Mouse (Mus musculus) hindbrain, postnatal 0 days (tissue): Measurements from ENCODE around the gene Cnst. TPM values are rescaled to one million over a fixed set of nuclear protein-coding genes. Genes with fewer than 3 reads are reported as not detected.
A peak's percentile ranks its signal among the peaks of the same experiment; 100 is the strongest.

Experiments used
- ATAC-seq: fragments of 200-750 bp; cut with Nextera tagmentation; 2 replicates; pipeline ENCODE4 v1.8.0; 2017; ENCODE audit warnings: mild to moderate bottlenecking, moderate TSS enrichment, moderate library complexity
- DNase-seq: peaks from one replicate; pipeline ENCODE4 v3.0.0-alpha.2; 2015; ENCODE audit warnings: low spot score
- H3K27ac ChIP-seq: fragments of 300-500 bp; sonication (generic); 2 replicates; pipeline ENCODE4 v1.5.1; 2014; ENCODE audit warnings: mild to moderate bottlenecking
- H3K27me3 ChIP-seq: fragments of 300-500 bp; sonication (generic); 2 replicates; pipeline ENCODE4 v1.6.1; 2014; ENCODE audit warnings: low read length, mixed read lengths; ENCODE audit not compliant: insufficient read depth
- H3K36me3 ChIP-seq: fragments of 300-500 bp; sonication (generic); 2 replicates; pipeline ENCODE4 v1.6.1; 2014; ENCODE audit warnings: low read length, mixed read lengths; ENCODE audit not compliant: insufficient read depth
- H3K4me1 ChIP-seq: fragments of 300-500 bp; sonication (generic); 2 replicates; pipeline ENCODE4 v1.6.1; 2014; ENCODE audit warnings: antibody characterized with exemption, low read length, mixed read lengths; ENCODE audit not compliant: insufficient read depth
- H3K4me2 ChIP-seq: fragments of 300-500 bp; sonication (generic); 2 replicates; pipeline ENCODE4 v1.6.1; 2014; ENCODE audit warnings: low read depth, mild to moderate bottlenecking, low read length, moderate library complexity, mixed read lengths
- H3K4me3 ChIP-seq: fragments of 300-500 bp; sonication (generic); 2 replicates; pipeline ENCODE4 v1.5.1; 2014; ENCODE audit warnings: low read length
- H3K9ac ChIP-seq: fragments of 300-500 bp; sonication (generic); replicated peaks from 2 replicates; pipeline ENCODE4 v1.6.1; 2014; ENCODE audit warnings: mild to moderate bottlenecking, low read length, moderate library complexity, mixed read lengths
- H3K9me3 ChIP-seq: fragments of 300-500 bp; sonication (generic); 2 replicates; pipeline ENCODE4 v1.6.1; 2016; ENCODE audit warnings: low read length, mixed read lengths
- CTCF ChIP-seq: IDR thresholded peaks from 2 replicates; pipeline ENCODE4 v1.5.1; 2016; ENCODE audit warnings: antibody characterized with exemption, control low read depth, low read depth
- WGBS: fragments of 180-500 bp; shearing (Covaris S2); extraction: QIAGEN DNeasy Blood & Tissue Kit; methylation state at CpG from one replicate; pipeline ENCODE4 v1.1.7; 2014; 5-methylcytosine and 5-hydroxymethylcytosine counted together
- polyA plus RNA-seq: library from polyadenylated mRNA; unstranded; fragments of >200 nt; fragmentation: Nextera tagmentation; extraction: Ambion mirVana; gene quantifications from 2 replicates; pipeline ENCODE4 v1.2.1, GENCODE M21; 2015
- total RNA-seq: library from RNA; depleted of rRNA; stranded (reverse); fragments of >200 nt; gene quantifications from 2 replicates; pipeline ENCODE4 v1.2.3, GENCODE M21; 2014

Gene Cnst
- total and polyA plus RNA-seq, 2 experiments from 2014 or later: 16.3 to 30.2 TPM

- ATAC-seq (no peak), DNase-seq (no peak)
- no peak overlapping the region for H3K9ac ChIP-seq
- H3K4me2 ChIP-seq: no peak overlapping the region
- no peaks in the 10 kb centered on the region for H3K9me3 ChIP-seq
- H3K4me1 ChIP-seq: no peaks in the 10 kb centered on the region
- no peak overlapping the region for H3K4me3 ChIP-seq
- H3K27ac ChIP-seq: no peak overlapping the region
- H3K27me3 ChIP-seq: no peaks in the 10 kb centered on the region
- H3K36me3 ChIP-seq: no peaks in the 10 kb centered on the region
- no peak for TF ChIP-seq CTCF
- 88% methylated on average over 5 of the region's 5 CpGs for WGBS
Observed at GRCm38 (mm10) chr1:179563926-179564325, 17.8 kb downstream of the Cnst start.

- Histone ChIP-seq H3K9me3 (no peaks in the 10 kb centered on the region), H3K4me3 (no peak overlapping the region), H3K4me1 (no peaks in the 10 kb centered on the region; the same call in 1 of the 2 replicates), H3K27ac (no peak overlapping the region), H3K36me3 (no peaks in the 10 kb centered on the region), H3K4me2 (no peak overlapping the region), H3K27me3 (no peaks in the 10 kb centered on the region), H3K9ac (no peak overlapping the region)
- DNase-seq (peak; percentile 34), ATAC-seq (no peak)
- 47% methylated on average over 7 of the region's 7 CpGs for WGBS
- TF ChIP-seq CTCF: no peak
Observed at GRCm38 (mm10) chr1:179567558-179567957, 21.4 kb downstream of the Cnst start.

DNA sequence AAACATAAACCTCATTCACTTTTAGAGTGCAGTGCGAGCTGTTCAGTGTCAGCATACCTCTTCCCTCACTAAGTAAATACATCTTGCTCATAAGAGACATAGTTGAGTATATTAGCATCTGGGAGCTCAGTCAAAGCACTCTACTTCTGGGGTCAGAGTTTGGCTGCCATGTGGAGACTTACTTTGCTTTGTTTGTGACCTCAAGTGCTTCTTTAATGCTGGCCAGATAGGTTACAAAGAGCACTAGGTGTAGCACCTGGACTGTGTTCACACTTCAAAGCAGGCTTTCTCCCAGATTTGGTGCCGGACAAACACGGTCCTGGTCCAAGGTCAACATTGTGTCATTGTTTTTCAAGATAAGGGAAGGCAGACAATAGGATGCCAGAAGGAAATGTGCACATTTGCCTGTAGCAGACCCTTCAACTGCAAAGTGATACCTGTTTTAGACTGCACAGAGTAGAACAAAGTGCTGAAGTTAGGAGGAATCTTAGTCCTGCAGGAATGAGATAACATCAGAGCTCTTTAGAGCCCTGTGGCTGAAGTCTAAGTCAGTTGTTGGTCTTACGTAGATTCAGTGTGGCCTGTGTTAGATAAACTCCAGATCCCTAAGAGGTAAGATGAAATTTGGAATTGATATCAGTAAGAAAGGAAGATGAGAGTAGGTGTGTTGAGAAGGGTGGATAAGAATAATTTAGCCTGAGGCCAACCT, 22.7 kb downstream of the Cnst start:
- Histone ChIP-seq H3K4me1 (no peaks in the 10 kb centered on the region; the same call in 1 of the 2 replicates), H3K36me3 (no peaks in the 10 kb centered on the region), H3K4me2 (no peak overlapping the region), H3K27ac (no peak overlapping the region), H3K9ac (no peak overlapping the region), H3K4me3 (no peak overlapping the region), H3K27me3 (no peaks in the 10 kb centered on the region), H3K9me3 (no peaks in the 10 kb centered on the region)
- DNase-seq (no peak), ATAC-seq (no peak)
- 87% methylated on average over 4 of the region's 4 CpGs for WGBS
- TF ChIP-seq CTCF: no peak

GRCm38 (mm10) chr1:179570482-179570881, 24.3 kb downstream of the Cnst start:
- H3K9ac ChIP-seq: no peak overlapping the region
- no peaks in the 10 kb centered on the region for H3K36me3 ChIP-seq
- ATAC-seq: no peak
- DNase-seq: no peak
- no peak overlapping the region for H3K4me2 ChIP-seq
- WGBS: 92% methylated on average over 1 of the region's 1 CpGs
- no peaks in the 10 kb centered on the region; the same call in 1 of the 2 replicates for H3K4me1 ChIP-seq
- no peaks in the 10 kb centered on the region for H3K9me3 ChIP-seq
- no peaks in the 10 kb centered on the region for H3K27me3 ChIP-seq
- H3K4me3 ChIP-seq: no peak overlapping the region
- no peak for TF ChIP-seq CTCF
- H3K27ac ChIP-seq: no peak overlapping the region

DNA sequence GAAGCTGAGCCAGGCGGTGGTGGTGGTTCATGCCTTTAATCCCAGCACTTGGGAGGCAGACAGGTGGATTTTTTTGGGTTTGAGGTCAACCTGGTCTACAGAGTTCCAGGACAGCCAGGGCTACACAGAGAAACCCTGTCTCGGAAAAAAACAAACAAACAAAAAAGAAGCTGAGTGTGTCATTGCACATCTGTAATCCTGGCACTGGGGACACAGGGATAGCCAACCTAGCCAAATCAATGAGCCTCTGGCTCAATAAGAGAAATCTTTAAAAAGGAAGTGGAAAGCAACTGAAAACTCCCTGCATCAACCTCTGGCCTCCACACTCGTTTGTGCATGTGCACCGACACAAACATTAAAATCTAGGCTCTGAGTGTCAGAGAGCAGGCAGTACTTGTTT, 25.5 kb downstream of the Cnst start:
- no peaks in the 10 kb centered on the region; the same call in 1 of the 2 replicates for H3K4me1 ChIP-seq
- no peaks in the 10 kb centered on the region for H3K36me3 ChIP-seq
- no peak for ATAC-seq
- no peak overlapping the region for H3K4me3 ChIP-seq
- H3K27ac ChIP-seq: no peak overlapping the region
- 80% methylated on average over 4 of the region's 4 CpGs for WGBS
- H3K4me2 ChIP-seq: no peak overlapping the region
- H3K9ac ChIP-seq: no peak overlapping the region
- DNase-seq: no peak
- no peaks in the 10 kb centered on the region for H3K27me3 ChIP-seq
- no peak for TF ChIP-seq CTCF
- H3K9me3 ChIP-seq: no peaks in the 10 kb centered on the region

DNA sequence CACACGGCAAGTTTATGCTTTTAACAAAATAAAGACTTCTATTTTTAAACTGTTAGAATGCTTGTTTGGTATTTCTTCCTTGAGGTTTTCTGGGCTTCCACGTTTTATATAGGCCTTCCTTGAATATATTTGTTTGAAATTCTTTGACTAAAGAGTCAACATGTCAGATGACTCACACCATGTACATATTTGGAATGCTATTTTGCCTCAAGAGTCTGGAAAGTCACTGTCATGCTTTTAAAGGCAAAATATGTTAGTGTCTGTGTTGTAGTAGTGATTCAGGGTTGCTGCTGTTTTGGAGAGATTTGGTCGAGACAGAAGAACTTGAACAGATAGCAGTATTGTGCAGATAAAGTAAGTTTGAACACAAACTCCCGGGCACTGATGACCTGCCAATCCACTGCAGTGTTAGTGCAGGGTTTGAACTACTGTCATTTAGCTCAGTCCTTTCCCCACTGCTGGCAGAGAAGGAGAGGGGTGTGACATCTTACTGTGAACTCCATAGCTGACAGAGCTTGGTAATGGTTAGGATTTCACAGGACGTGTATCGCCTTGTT, 27.6 kb downstream of the Cnst start:
- H3K27ac ChIP-seq: no peak overlapping the region
- H3K36me3 ChIP-seq: no peaks in the 10 kb centered on the region
- H3K4me3 ChIP-seq: no peak overlapping the region
- no peaks in the 10 kb centered on the region for H3K27me3 ChIP-seq
- no peaks in the 10 kb centered on the region for H3K9me3 ChIP-seq
- H3K4me2 ChIP-seq: no peak overlapping the region
- ATAC-seq (no peak), DNase-seq (no peak)
- 80% methylated on average over 6 of the region's 6 CpGs for whole genome bisulfite sequencing
- no peaks in the 10 kb centered on the region; the same call in 1 of the 2 replicates for H3K4me1 ChIP-seq
- no peak for TF ChIP-seq CTCF
- H3K9ac ChIP-seq: no peak overlapping the region

DNA sequence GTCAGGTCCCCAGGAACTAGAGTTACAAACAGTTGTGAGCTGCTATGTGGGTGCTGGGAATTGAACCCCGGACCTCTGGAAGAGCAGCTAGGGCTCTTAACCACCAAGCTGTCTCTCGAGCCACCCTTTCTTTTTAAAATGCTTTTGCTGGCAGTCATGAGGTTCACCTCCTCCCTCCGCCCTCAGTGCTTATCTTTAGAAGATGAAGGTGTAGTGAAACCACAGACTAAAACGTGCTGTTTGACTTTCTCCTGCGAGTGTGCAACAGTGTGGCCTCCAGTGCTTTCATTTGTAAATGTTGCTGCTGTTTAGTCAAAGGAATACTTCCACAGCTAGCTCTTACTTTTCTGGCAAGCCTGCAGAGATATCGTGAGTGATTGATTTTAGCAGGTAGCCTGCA, 32.5 kb downstream of the Cnst start:
- Histone ChIP-seq H3K4me1 (no peaks in the 10 kb centered on the region), H3K9ac (no peak overlapping the region), H3K27me3 (no peaks in the 10 kb centered on the region), H3K4me3 (no peak overlapping the region), H3K27ac (no peak overlapping the region), H3K9me3 (no peaks in the 10 kb centered on the region), H3K36me3 (peaks cover 9% of the 10 kb centered on the region; the same call in 1 of the 2 replicates), H3K4me2 (no peak overlapping the region)
- no peak for TF ChIP-seq CTCF
- ATAC-seq (no peak), DNase-seq (no peak)
- 75% methylated on average over 6 of the region's 6 CpGs for WGBS
